Mouse (Mus musculus): ENCODE results near the gene Dgkq. TPM values are rescaled to one million over a fixed set of nuclear protein-coding genes. Genes with fewer than 3 reads are reported as not detected.
A peak's percentile ranks its signal among the peaks of the same experiment; 100 is the strongest.
"Not testable (repeated sequence)": the region's sequence is repeated elsewhere in the genome, so short reads cannot be mapped to it uniquely, and the experiment has no call there.

The Dgkq gene
- polyA plus RNA-seq, 1 experiment from 2014 or later, result 16.8 TPM

- no peak overlapping the region for H3K9ac ChIP-seq
- H3K9me3 ChIP-seq, result no peaks in the 10 kb centered on the region
- H3K4me1 ChIP-seq, result no peaks in the 10 kb centered on the region
- H3K4me3 ChIP-seq, result no peak overlapping the region
- H3K27ac ChIP-seq, result no peak overlapping the region
- no peaks in the 10 kb centered on the region for H3K27me3 ChIP-seq
- no peak for ATAC-seq (ENCODE audit: low FRiP score, low read depth)
- no peak overlapping the region for H3K4me2 ChIP-seq (replicated peaks)
- 83% methylated on average over 7 of the region's 7 CpGs for WGBS
- peaks cover 91% of the 10 kb centered on the region for H3K36me3 ChIP-seq
Observed at GRCm38 (mm10) chr5:108650341-108650740, 19.1 kb downstream of the Dgkq start.

GRCm38 (mm10) chr5:108648937-108649576, 20.4 kb downstream of the Dgkq start:
- Histone ChIP-seq H3K4me1 (no peaks in the 10 kb centered on the region), H3K36me3 (peaks cover 88% of the 10 kb centered on the region), H3K9me3 (no peaks in the 10 kb centered on the region), H3K27ac (no peak overlapping the region), H3K4me3 (no peak overlapping the region), H3K4me2 (replicated peaks) (no peak overlapping the region), H3K9ac (no peak overlapping the region; the same call in 1 of the 2 replicates), H3K27me3 (no peaks in the 10 kb centered on the region)
- WGBS, result 91% methylated on average over 11 of the region's 11 CpGs
- ATAC-seq (ENCODE audit: low FRiP score, low read depth), result no peak

GRCm38 (mm10) chr5:108647820-108648465, 21.5 kb downstream of the Dgkq start:
- H3K36me3 ChIP-seq, result peaks cover 88% of the 10 kb centered on the region
- no peak overlapping the region for H3K4me2 ChIP-seq (replicated peaks)
- H3K27ac ChIP-seq, result no peak overlapping the region
- WGBS, result 78% methylated on average over 2 of the region's 2 CpGs
- H3K27me3 ChIP-seq, result no peaks in the 10 kb centered on the region
- H3K4me3 ChIP-seq, result no peak overlapping the region
- no peak for ATAC-seq (ENCODE audit: low FRiP score, low read depth)
- H3K4me1 ChIP-seq, result no peaks in the 10 kb centered on the region
- no peak overlapping the region for H3K9ac ChIP-seq
- H3K9me3 ChIP-seq, result no peaks in the 10 kb centered on the region

GRCm38 (mm10) chr5:108647311-108647710, 22.2 kb downstream of the Dgkq start:
- Histone ChIP-seq H3K27ac (no peak overlapping the region), H3K4me2 (replicated peaks) (no peak overlapping the region), H3K4me3 (no peak overlapping the region), H3K36me3 (peaks cover 87% of the 10 kb centered on the region), H3K9ac (no peak overlapping the region), H3K4me1 (no peaks in the 10 kb centered on the region), H3K9me3 (no peaks in the 10 kb centered on the region), H3K27me3 (no peaks in the 10 kb centered on the region)
- no peak for ATAC-seq (ENCODE audit: low FRiP score, low read depth)
- 88% methylated on average over 2 of the region's 2 CpGs for WGBS

- H3K4me1 ChIP-seq, result no peaks in the 10 kb centered on the region
- no peak overlapping the region for H3K27ac ChIP-seq
- H3K9me3 ChIP-seq, result no peaks in the 10 kb centered on the region
- ATAC-seq (ENCODE audit: low FRiP score, low read depth), result no peak
- no peak overlapping the region for H3K4me3 ChIP-seq
- no peaks in the 10 kb centered on the region for H3K27me3 ChIP-seq
- H3K4me2 ChIP-seq (replicated peaks), result no peak overlapping the region
- WGBS, result 90% methylated on average over 3 of the region's 3 CpGs
- no peak overlapping the region for H3K9ac ChIP-seq
- peaks cover 87% of the 10 kb centered on the region for H3K36me3 ChIP-seq
Observed at GRCm38 (mm10) chr5:108646343-108646660, 23.2 kb downstream of the Dgkq start.

GRCm38 (mm10) chr5:108645651-108646342, 23.7 kb downstream of the Dgkq start:
- WGBS, result 92% methylated on average over 9 of the region's 9 CpGs
- H3K36me3 ChIP-seq, result peaks cover 82% of the 10 kb centered on the region

GRCm38 (mm10) chr5:108643674-108644073, 25.8 kb downstream of the Dgkq start:
- peaks cover 72% of the 10 kb centered on the region for H3K36me3 ChIP-seq
- H3K27ac ChIP-seq, result no peak overlapping the region
- WGBS, result 79% methylated on average over 2 of the region's 2 CpGs
- ATAC-seq (ENCODE audit: low FRiP score, low read depth), result no peak
- H3K4me1 ChIP-seq, result no peaks in the 10 kb centered on the region
- H3K9me3 ChIP-seq, result no peaks in the 10 kb centered on the region
- H3K9ac ChIP-seq, result no peak overlapping the region
- H3K27me3 ChIP-seq, result no peaks in the 10 kb centered on the region
- H3K4me3 ChIP-seq, result no peak overlapping the region
- H3K4me2 ChIP-seq (replicated peaks), result no peak overlapping the region

More at GRCm38 (mm10) chr5:108645651-108646342, 23.7 kb downstream of the Dgkq start:
- Histone ChIP-seq H3K9me3 (no peaks in the 10 kb centered on the region), H3K4me3 (no peak overlapping the region), H3K27ac (no peak overlapping the region), H3K9ac (no peak overlapping the region), H3K4me2 (replicated peaks) (no peak overlapping the region), H3K27me3 (no peaks in the 10 kb centered on the region), H3K4me1 (no peaks in the 10 kb centered on the region)
- ATAC-seq (ENCODE audit: low FRiP score, low read depth), result no peak

- H3K36me3 ChIP-seq, result peaks cover 17% of the 10 kb centered on the region
- no peak overlapping the region for H3K4me2 ChIP-seq (replicated peaks)
- ATAC-seq (ENCODE audit: low FRiP score, low read depth), result no peak
- H3K27me3 ChIP-seq, result no peaks in the 10 kb centered on the region
- no peak overlapping the region for H3K4me3 ChIP-seq
- H3K27ac ChIP-seq, result no peak overlapping the region
- WGBS, result 74% methylated on average over 4 of the region's 4 CpGs
- no peaks in the 10 kb centered on the region for H3K4me1 ChIP-seq
- H3K9ac ChIP-seq, result no peak overlapping the region
- H3K9me3 ChIP-seq, result no peaks in the 10 kb centered on the region
Observed at GRCm38 (mm10) chr5:108636172-108636571, 33.3 kb downstream of the Dgkq start.

GRCm38 (mm10) chr5:108634088-108634487, 35.4 kb downstream of the Dgkq start:
- H3K9ac ChIP-seq; H3K4me2 ChIP-seq (replicated peaks); ATAC-seq (ENCODE audit: low FRiP score, low read depth); H3K4me3 ChIP-seq; H3K27me3 ChIP-seq; H3K36me3 ChIP-seq; H3K9me3 ChIP-seq; H3K27ac ChIP-seq; H3K4me1 ChIP-seq: not testable (repeated sequence)
- WGBS, result 93% methylated on average over 2 of the region's 3 CpGs

- Histone ChIP-seq H3K9me3 (no peaks in the 10 kb centered on the region), H3K27ac (no peak overlapping the region), H3K4me3 (no peak overlapping the region), H3K4me2 (replicated peaks) (no peak overlapping the region), H3K9ac (no peak overlapping the region), H3K4me1 (peaks cover 10% of the 10 kb centered on the region), H3K36me3 (peaks cover 6% of the 10 kb centered on the region; the same call in 1 of the 2 replicates), H3K27me3 (no peaks in the 10 kb centered on the region)
- WGBS, result 90% methylated on average over 4 of the region's 4 CpGs
- no peak for ATAC-seq (ENCODE audit: low FRiP score, low read depth)
Observed at GRCm38 (mm10) chr5:108633676-108634075, 35.8 kb downstream of the Dgkq start.

GRCm38 (mm10) chr5:108629634-108630483, 39.6 kb downstream of the Dgkq start, which contains the start of the genes Gak and Tmem175:
Gene Gak (minus strand): TSS chr5:108629755.
Gene Tmem175 (plus strand): TSS chr5:108629770.
- Histone ChIP-seq H3K9ac (peak within 1 kb of the TSS; percentile 96), H3K4me3 (peak within 1 kb of the TSS; percentile 91), H3K36me3 (no peaks in the 10 kb centered on the region), H3K27ac (peak within 1 kb of the TSS; percentile 84), H3K9me3 (no peaks in the 10 kb centered on the region), H3K4me2 (replicated peaks) (peak within 1 kb of the TSS; percentile 96), H3K4me1 (peaks cover 28% of the 10 kb centered on the region), H3K27me3 (no peaks in the 10 kb centered on the region)
- peak; percentile 97 for ATAC-seq (ENCODE audit: low FRiP score, low read depth)
- under 1% methylated on average over 58 of the region's 58 CpGs for WGBS
